Mouse (Mus musculus) lung, postnatal 4 days (tissue): Measurements from ENCODE around the gene Pnma5.
"Not testable (repeated sequence)": the region's sequence is repeated elsewhere in the genome, so short reads cannot be mapped to it uniquely, and the experiment has no call there.

Experiments used
- DNase-seq, 2 experiments: peaks; one replicate each; pipeline ENCODE4 v3.0.0; 2021

Gene Pnma5

DNA sequence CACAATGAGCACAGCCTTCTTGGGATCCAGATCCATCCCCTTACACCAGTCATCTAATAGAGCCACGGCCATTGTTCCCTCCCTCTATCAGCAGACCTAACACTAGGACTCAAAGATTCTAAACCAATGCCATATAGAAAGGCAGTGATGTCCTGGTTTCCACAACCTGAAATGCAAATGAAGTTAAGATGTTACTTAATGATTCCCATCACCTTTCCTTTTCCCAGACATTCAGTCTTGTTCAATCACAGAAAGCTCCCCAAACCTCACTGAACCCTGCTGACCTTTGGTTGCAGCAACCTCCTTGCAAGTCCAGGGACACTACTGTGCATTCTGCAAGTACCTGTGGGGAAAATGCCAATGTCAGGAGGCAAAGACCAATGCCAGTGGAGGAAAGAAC, at the start of gene Pnma5:
Gene Pnma5, minus strand, starts transcription at position 101 of the 400 bp plus-strand sequence.
- no peak for DNase-seq

- not testable (repeated sequence) for DNase-seq
Observed at GRCm38 (mm10) chrX:73082267-73083055, 45.6 kb upstream of the Pnma5 start, which contains the start of gene Xlr4a. TSS of gene Xlr4a (minus strand) at chrX:73082478.

- DNase-seq: not testable (repeated sequence)
Observed at GRCm38 (mm10) chrX:73066765-73067312, 29.9 kb upstream of the Pnma5 start.

- no peak for DNase-seq
Observed at GRCm38 (mm10) chrX:73064415-73064793, 27.5 kb upstream of the Pnma5 start, which contains the start of gene Pnma3. TSS of gene Pnma3 (plus strand) at chrX:73064787.

GRCm38 (mm10) chrX:73063512-73064414, 26.9 kb upstream of the Pnma5 start:
- peak in 1 of 2 experiments; percentile 23 for DNase-seq

DNA sequence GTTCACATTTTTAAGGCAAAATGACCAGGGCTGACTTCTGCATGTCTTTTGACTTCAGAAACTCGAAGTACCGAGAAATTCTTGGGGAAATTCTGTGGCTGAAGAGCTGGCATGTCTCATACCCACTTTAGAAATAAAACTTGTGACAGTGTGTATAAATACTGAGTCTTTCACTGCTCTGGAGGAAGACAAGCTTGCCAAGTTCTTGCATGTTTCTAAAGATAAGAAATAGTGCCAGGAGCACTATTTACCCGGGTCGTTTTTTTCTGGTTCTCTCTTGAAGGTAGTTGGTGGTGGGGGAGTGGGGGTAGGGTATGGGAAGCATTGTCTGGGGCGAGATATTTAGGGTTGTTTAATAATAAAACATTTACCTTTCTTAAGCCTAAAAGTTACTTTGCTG, 25.4 kb upstream of the Pnma5 start:
- no peak for DNase-seq

DNA sequence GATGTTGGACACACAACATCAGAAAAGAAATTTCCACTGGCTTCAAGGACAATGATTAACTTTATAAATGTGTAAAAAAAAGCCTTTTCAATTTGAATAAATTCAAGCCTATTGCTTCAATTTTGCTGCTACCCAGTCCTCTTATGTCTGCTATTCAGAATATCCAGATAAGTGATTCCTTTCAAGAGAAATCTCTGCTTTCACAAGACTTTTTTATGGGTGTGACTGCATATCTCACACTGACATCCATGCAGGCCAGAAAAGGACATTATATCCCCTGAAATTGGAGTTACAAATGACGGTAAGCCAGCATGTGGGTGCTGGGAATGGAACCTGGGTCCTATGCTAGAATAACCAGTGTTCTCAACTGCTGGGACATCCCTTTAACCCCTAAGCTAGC, 24.6 kb upstream of the Pnma5 start:
- no peak for DNase-seq

- DNase-seq: peak; percentile 92 to 94
Observed at GRCm38 (mm10) chrX:73053860-73054563, 17.1 kb upstream of the Pnma5 start.

GRCm38 (mm10) chrX:73039666-73040065, 2.8 kb upstream of the Pnma5 start:
- no peak for DNase-seq

DNA sequence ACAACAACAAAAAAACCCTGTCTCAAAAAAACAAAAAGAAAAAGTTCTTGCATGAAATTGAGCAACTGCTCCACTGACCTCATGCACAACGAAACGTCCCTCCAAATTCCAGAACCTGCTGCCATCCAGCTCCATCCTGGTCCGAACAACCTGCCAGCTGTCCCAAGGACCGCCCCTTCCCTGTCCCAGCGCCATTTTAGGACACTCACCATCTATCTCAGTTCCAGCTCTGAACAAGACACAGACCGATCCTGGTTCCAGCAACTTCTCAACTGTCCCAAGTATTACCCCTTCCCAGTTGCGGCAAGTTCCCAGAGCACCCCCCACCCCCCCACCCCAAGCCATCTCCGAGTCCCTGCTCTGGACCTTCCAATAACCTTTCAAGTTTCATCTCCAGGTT, 1.9 kb upstream of the Pnma5 start:
- DNase-seq: no peak

GRCm38 (mm10) chrX:73012846-73013245, 24.1 kb downstream of the Pnma5 start:
- no peak for DNase-seq

DNA sequence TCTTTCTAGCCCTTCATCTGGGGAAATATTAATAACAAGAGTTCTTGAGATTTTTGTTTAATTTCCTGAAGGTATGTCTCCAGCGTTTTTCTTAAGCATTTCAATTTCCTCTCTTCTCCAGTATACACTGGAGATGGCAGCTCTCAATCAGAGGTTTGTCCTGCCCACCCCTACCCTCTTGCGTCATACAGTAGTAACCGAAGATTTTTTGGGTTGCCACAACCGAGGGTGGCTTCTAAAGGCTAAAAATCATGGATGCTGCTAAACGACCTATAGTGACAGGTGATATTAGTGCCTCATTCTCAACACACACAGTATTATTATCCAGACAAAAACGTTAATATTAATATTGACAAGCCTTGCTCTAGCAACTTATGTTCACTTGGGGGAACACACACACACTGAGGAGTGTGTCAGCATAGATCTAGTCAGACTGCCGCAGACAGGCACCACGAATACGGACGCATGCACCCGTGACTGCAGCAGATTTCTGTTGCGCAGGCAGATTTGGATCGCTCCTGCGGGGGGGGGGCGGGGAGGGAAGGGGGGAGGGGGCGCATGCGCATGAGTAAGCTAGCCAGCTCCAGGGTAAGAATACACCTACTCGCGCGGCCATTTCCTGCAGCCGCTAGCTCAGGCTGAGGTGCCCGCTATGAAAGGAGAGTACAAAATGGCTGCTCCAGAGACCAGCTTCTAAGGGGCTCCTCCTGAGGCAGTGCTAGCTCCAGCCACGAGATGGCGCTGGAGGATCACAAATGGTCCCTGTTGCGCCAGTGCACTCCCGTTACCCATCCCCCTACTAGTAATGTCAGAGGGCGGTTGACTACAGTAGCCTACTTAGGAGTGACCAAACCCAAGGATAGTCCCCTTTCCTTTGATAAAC, 29.1 kb downstream of the Pnma5 start:
- peak; percentile 92 to 94 for DNase-seq

DNA sequence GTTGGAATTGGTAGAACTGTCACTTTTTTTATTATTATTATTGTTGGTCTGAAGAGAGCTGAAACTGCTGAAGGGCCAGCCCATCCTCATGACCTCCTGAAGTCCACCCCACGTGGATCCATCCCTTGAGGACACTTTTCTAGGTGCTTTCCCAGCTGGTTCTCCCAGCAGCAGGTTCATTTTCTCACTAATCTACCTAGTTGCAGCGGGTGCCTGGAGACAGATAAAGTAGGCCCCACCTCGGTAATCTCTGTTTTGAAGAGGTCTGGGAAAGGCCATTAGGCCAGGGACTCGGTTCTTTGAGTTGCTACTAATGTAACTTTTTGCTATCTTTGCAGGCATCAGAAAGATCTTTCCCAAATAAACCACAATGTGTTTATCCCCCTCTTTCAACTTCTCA, 31.2 kb downstream of the Pnma5 start:
- DNase-seq: no peak

GRCm38 (mm10) chrX:73003110-73003509, 33.8 kb downstream of the Pnma5 start:
- DNase-seq: no peak

- DNase-seq: no peak
Observed at GRCm38 (mm10) chrX:72995542-72995941, 41.4 kb downstream of the Pnma5 start.

GRCm38 (mm10) chrX:72992291-72992919, 44.5 kb downstream of the Pnma5 start:
- no peak for DNase-seq

DNA sequence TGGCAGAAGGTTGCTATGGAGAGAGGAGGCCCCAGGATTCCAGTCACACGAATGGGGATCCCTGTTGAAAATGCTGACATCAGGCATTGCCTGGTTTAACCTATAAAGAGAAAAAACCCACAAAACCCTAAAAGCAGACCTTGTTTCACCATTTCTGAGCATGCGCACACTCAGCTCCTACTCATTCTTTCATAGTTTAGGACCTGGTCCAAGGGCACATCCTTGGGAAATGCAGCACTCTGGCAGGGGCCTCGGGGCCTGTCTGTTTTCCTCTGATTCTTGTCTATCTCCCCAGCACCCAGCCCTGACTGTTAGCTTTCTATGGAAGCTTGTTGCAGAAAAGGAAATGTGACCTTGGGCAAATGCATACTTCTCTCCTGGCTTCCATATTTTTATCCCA, 46.3 kb downstream of the Pnma5 start:
- DNase-seq: no peak

DNA sequence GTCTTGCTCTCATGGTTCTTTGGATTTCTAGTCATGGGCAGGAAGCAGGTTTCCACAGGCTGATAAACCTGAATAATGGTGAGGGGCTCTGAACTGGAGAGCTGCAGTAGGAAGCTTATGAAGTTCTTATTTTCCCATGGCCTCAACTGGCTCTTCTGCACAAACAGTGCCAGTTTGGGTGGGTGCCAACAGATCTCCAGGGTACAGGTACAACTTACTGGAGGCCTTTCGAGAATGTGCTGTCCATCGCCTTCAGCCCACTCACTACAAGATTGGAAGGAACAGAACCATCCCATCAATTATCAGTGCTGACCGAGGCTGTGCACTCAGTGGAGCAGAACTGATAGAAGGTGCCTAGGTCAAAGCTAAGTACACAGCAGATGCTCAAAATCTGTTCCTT, 48.5 kb downstream of the Pnma5 start:
- DNase-seq: no peak

DNA sequence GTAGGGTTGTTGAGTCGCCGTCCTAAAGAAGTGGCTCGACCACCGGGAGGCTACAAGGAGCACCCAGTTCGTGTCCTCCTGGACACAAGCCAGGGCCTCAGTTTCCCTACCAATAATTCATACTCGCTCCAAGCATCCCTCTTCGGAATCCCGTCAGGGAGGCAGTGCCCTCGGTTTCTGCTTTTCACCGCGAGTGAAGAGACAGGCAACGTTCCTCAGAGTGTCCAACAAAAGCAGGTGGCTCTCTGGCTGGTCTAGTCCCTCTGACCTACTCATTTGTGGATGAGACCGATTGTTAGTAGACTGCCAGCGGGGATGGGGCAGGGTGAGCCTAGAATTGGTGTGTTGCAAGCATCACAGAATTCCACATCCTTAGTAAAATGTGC, 49.4 kb downstream of the Pnma5 start:
- DNase-seq: no peak

GRCm38 (mm10) chrX:72986841-72987519, 49.9 kb downstream of the Pnma5 start, which contains the start of gene Zfp185:
TSS of gene Zfp185 (plus strand) at chrX:72987339.
- DNase-seq: peak; percentile 54 to 77

- DNase-seq: no peak
Observed at GRCm38 (mm10) chrX:72985607-72986006, 51.3 kb downstream of the Pnma5 start.
